Mouse (Mus musculus) heart, postnatal 0 days (tissue): ENCODE measurements around the gene Arhgap24.
"Not testable (repeated sequence)": the region's sequence is repeated elsewhere in the genome, so short reads cannot be mapped to it uniquely, and the experiment has no call there.

Source experiments
- CTCF ChIP-seq: IDR thresholded peaks from 2 replicates; pipeline ENCODE4 v1.5.1; 2016; ENCODE audit warnings: antibody characterized with exemption, control low read depth, low read depth
- EP300 ChIP-seq: IDR thresholded peaks from 2 replicates; pipeline ENCODE4 v1.6.1; 2016; ENCODE audit warnings: antibody characterized with exemption, low read depth

DNA sequence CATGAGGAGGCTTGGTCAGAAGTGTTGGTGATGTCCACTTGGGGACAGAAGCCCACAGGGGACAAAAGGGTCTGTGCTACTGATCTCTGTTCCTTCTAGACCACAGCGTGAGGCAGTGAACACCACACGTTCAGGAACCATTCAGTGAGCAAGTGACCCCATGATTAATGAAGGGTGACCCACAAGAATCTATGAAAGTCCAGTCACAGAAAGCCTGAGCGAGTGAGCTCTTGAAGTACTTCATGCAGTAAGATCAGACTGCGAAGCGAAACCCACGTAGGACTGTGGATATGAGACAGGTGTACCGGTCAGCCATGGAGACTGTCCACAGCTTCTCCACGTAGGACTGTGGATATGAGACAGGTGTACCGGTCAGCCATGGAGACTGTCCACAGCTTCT is 391.8 kb downstream of the Arhgap24 start:
- TF ChIP-seq CTCF, EP300: not testable (repeated sequence)
